Mouse (Mus musculus) intestine, embryonic 14.5 days (tissue): ENCODE measurements around the gene Commd1. TPM values are rescaled to one million over a fixed set of nuclear protein-coding genes. Genes with fewer than 3 reads are reported as not detected.

Experiments used
- ATAC-seq: fragments of 200-750 bp; cut with Nextera tagmentation; replicated peaks from 2 replicates; pipeline ENCODE4 v1.8.0; 2017; ENCODE audit warnings: low read depth, moderate number of reproducible peaks, moderate TSS enrichment, moderate library complexity; ENCODE audit not compliant: low FRiP score, low TSS enrichment
- DNase-seq: peaks from one replicate; pipeline ENCODE4 v3.0.0-alpha.2; 2018; ENCODE audit warnings: low spot score
- H3K27ac ChIP-seq: fragments of 300-500 bp; sonication (generic); 2 replicates; pipeline ENCODE4 v1.5.1; 2014; ENCODE audit warnings: low read depth, mild to moderate bottlenecking, control low read depth
- H3K27me3 ChIP-seq: fragments of 300-500 bp; sonication (generic); replicated peaks from 2 replicates; pipeline ENCODE4 v1.6.1; 2014; ENCODE audit warnings: low read length, control low read depth; ENCODE audit not compliant: control insufficient read depth, insufficient read depth
- H3K36me3 ChIP-seq: fragments of 300-500 bp; sonication (generic); 2 replicates; pipeline ENCODE4 v1.6.1; 2014; ENCODE audit warnings: low read length, control low read depth; ENCODE audit not compliant: control insufficient read depth, insufficient read depth
- H3K4me1 ChIP-seq: fragments of 300-500 bp; sonication (generic); replicated peaks from 2 replicates; pipeline ENCODE4 v1.6.1; 2014; ENCODE audit warnings: low read length, control low read depth, mixed read lengths; ENCODE audit not compliant: control insufficient read depth, insufficient read depth
- H3K4me2 ChIP-seq: fragments of 300-500 bp; sonication (generic); 2 replicates; pipeline ENCODE4 v1.6.1; 2014; ENCODE audit warnings: low read length
- H3K4me3 ChIP-seq: fragments of 300-500 bp; sonication (generic); 2 replicates; pipeline ENCODE4 v1.5.1; 2014; ENCODE audit warnings: low read depth, low read length, control low read depth, mixed read lengths
- H3K9ac ChIP-seq: fragments of 300-500 bp; sonication (generic); 2 replicates; pipeline ENCODE4 v1.6.1; 2014; ENCODE audit warnings: mild to moderate bottlenecking, low read length
- H3K9me3 ChIP-seq: fragments of 300-500 bp; sonication (generic); 2 replicates; pipeline ENCODE4 v1.6.1; 2016; ENCODE audit warnings: low read length, control low read depth; ENCODE audit not compliant: control insufficient read depth
- WGBS: fragments of 180-500 bp; shearing (Covaris S2); extraction: QIAGEN DNeasy Blood & Tissue Kit; methylation state at CpG from one replicate; pipeline ENCODE4 v1.1.7; 2014; 5-methylcytosine and 5-hydroxymethylcytosine counted together
- polyA plus RNA-seq: library from polyadenylated mRNA; unstranded; fragments of >200 nt; fragmentation: Nextera tagmentation; extraction: Ambion mirVana; gene quantifications from 2 replicates; pipeline ENCODE4 v1.2.1, GENCODE M21; 2014

Gene Commd1
- polyA plus RNA-seq, 1 experiment from 2014 or later: 411 TPM

- Histone ChIP-seq H3K27me3 (no peaks in the 10 kb centered on the region), H3K27ac (peak within 1 kb of the TSS; percentile 34; the same call in 1 of the 2 replicates), H3K36me3 (peaks cover 8% of the 10 kb centered on the region; the same call in 1 of the 2 replicates), H3K4me1 (peaks cover 5% of the 10 kb centered on the region; the same call in 1 of the 2 replicates), H3K9me3 (peaks cover 35% of the 10 kb centered on the region), H3K9ac (peak within 1 kb of the TSS; percentile 50), H3K4me3 (peak within 1 kb of the TSS; percentile 56), H3K4me2 (peak within 1 kb of the TSS; percentile 62)
- peak; percentile 67 for DNase-seq
- ATAC-seq: peak; percentile 64
- WGBS: 55% methylated on average over 56 of the region's 56 CpGs
These were observed 10.1 kb downstream of the Commd1 start, which contains the start of gene Zrsr1 for GRCm38 (mm10) chr11:22971835-22972709. Gene Zrsr1 (plus strand): TSS chr11:22972005.

DNA sequence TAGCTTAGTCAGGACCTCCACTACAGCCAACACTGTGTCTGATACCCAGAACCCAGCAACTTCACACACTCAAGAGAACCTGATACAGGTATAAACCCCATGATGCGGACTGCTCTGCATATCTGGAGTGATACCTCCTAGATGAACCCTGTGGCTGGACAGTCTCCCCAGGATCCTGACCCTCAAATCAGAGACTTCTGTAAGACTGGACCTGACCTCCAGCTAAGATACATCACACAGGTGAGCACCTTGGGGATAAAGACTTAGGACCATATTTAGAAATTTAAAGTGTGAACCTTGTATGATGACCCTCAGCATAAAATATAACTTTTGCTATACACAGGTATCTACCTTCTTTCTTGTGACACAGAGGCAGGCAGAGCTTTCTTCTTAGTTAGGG lies 11.6 kb downstream of the Commd1 start:
- Histone ChIP-seq H3K4me3 (no peak overlapping the region), H3K36me3 (no peaks in the 10 kb centered on the region), H3K27me3 (no peaks in the 10 kb centered on the region), H3K9ac (no peak overlapping the region), H3K9me3 (peaks cover 37% of the 10 kb centered on the region), H3K4me2 (no peak overlapping the region), H3K4me1 (no peaks in the 10 kb centered on the region; the same call in 1 of the 2 replicates), H3K27ac (no peak overlapping the region)
- no peak for ATAC-seq
- WGBS: 97% methylated on average over 1 of the region's 1 CpGs
- no peak for DNase-seq

GRCm38 (mm10) chr11:22969486-22969885 lies 12.7 kb downstream of the Commd1 start:
- H3K4me3 ChIP-seq: no peak overlapping the region
- no peak overlapping the region for H3K27ac ChIP-seq
- H3K9ac ChIP-seq: no peak overlapping the region
- 60% methylated on average over 6 of the region's 6 CpGs for WGBS
- DNase-seq (no peak), ATAC-seq (no peak)
- H3K4me2 ChIP-seq: no peak overlapping the region
- no peaks in the 10 kb centered on the region for H3K27me3 ChIP-seq
- no peaks in the 10 kb centered on the region for H3K4me1 ChIP-seq
- peaks cover 37% of the 10 kb centered on the region for H3K9me3 ChIP-seq
- H3K36me3 ChIP-seq: no peaks in the 10 kb centered on the region

GRCm38 (mm10) chr11:22965503-22965902 lies 16.7 kb downstream of the Commd1 start:
- no peak overlapping the region for H3K4me3 ChIP-seq
- no peaks in the 10 kb centered on the region for H3K27me3 ChIP-seq
- no peak for ATAC-seq
- no peaks in the 10 kb centered on the region for H3K36me3 ChIP-seq
- peaks cover 15% of the 10 kb centered on the region for H3K9me3 ChIP-seq
- no peak overlapping the region for H3K9ac ChIP-seq
- H3K27ac ChIP-seq: no peak overlapping the region
- DNase-seq: no peak
- no peak overlapping the region for H3K4me2 ChIP-seq
- no peaks in the 10 kb centered on the region for H3K4me1 ChIP-seq
- 78% methylated on average over 4 of the region's 4 CpGs for WGBS

GRCm38 (mm10) chr11:22964401-22964800 lies 17.8 kb downstream of the Commd1 start:
- DNase-seq: no peak
- Histone ChIP-seq H3K4me2 (no peak overlapping the region), H3K4me1 (no peaks in the 10 kb centered on the region), H3K4me3 (no peak overlapping the region), H3K9ac (no peak overlapping the region), H3K9me3 (peaks cover 10% of the 10 kb centered on the region), H3K27ac (no peak overlapping the region), H3K27me3 (no peaks in the 10 kb centered on the region), H3K36me3 (no peaks in the 10 kb centered on the region)
- no peak for ATAC-seq
- 68% methylated on average over 4 of the region's 4 CpGs for WGBS

GRCm38 (mm10) chr11:22962101-22962500 lies 20.1 kb downstream of the Commd1 start:
- WGBS: 83% methylated on average over 1 of the region's 1 CpGs
- H3K27me3 ChIP-seq: no peaks in the 10 kb centered on the region
- H3K4me2 ChIP-seq: no peak overlapping the region
- no peak overlapping the region for H3K9ac ChIP-seq
- no peaks in the 10 kb centered on the region for H3K36me3 ChIP-seq
- no peak overlapping the region for H3K27ac ChIP-seq
- DNase-seq: no peak
- no peak overlapping the region for H3K4me3 ChIP-seq
- H3K4me1 ChIP-seq: no peaks in the 10 kb centered on the region
- ATAC-seq: no peak
- H3K9me3 ChIP-seq: peaks cover 2% of the 10 kb centered on the region

DNA sequence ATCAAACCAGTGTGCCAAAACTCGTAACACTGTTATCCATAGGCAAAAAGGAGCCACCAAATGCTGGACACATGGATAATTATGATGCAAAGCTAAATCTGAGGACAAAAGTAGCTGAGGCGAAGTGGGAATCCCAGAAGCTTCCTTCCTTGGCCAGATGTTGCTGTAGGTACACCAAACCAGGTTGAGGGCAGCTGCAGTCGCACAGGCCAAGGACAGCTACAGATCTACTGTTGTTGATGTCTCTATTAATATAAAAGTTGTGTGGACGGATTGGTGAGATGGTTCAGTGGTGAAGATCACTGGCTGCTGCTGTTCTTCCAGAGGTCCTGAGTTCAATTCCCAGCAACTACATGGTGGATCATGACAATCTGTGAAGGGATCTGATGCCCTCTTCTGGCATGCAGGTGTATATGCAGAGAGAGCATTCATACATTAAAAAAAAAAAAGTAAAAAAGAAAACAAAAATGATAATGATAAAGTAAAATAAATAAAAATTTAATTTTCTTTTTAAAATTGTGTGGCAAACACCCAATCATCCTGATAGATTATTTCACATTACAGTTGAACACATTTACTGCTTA lies 24.3 kb downstream of the Commd1 start:
- Histone ChIP-seq H3K27ac (no peak overlapping the region), H3K9ac (no peak overlapping the region), H3K27me3 (no peaks in the 10 kb centered on the region), H3K4me2 (no peak overlapping the region), H3K36me3 (peaks cover 16% of the 10 kb centered on the region), H3K4me1 (no peaks in the 10 kb centered on the region), H3K9me3 (no peaks in the 10 kb centered on the region), H3K4me3 (no peak overlapping the region)
- ATAC-seq (no peak), DNase-seq (no peak)
- 89% methylated on average over 4 of the region's 4 CpGs for WGBS

DNA sequence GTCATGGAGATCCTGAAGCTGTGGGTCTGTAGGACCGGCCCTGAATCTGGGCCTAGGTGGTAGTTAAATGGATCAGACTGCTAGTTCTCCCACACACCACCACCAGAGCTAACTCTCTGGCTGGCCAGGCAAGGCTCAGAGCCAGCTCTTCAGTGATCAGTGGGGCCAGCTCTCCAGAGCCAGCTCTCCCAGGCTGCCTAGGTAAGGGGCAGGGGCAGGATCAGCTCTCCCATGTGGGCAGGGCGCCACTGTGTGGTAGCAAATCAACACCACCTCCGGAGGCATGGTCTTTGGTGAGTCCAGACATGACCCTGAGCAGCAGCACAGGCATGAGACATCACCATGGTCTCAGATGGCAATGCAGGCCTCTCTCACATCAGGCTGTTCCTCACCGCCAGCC lies 25.4 kb downstream of the Commd1 start:
- 73% methylated on average over 4 of the region's 4 CpGs for WGBS
- Histone ChIP-seq H3K4me1 (no peaks in the 10 kb centered on the region), H3K4me2 (no peak overlapping the region), H3K27me3 (no peaks in the 10 kb centered on the region), H3K36me3 (peaks cover 20% of the 10 kb centered on the region), H3K4me3 (no peak overlapping the region), H3K27ac (no peak overlapping the region), H3K9ac (no peak overlapping the region), H3K9me3 (no peaks in the 10 kb centered on the region)
- no peak for DNase-seq
- ATAC-seq: no peak; the same call in 1 of the 2 replicates
